Mouse (Mus musculus) midbrain, embryonic 11.5 days (tissue): Measurements from ENCODE around the gene Slbp. TPM values are rescaled to one million over a fixed set of nuclear protein-coding genes. Genes with fewer than 3 reads are reported as not detected.
A peak's percentile ranks its signal among the peaks of the same experiment; 100 is the strongest.

Source experiments
- ATAC-seq: fragments of 200-750 bp; cut with Nextera tagmentation; 2 replicates; pipeline ENCODE4 v1.8.0; 2017; ENCODE audit warnings: moderate TSS enrichment, moderate library complexity; ENCODE audit not compliant: low FRiP score
- DNase-seq: peaks from one replicate; pipeline ENCODE4 v3.0.0; 2015; ENCODE audit warnings: low spot score; ENCODE audit errors: missing footprints
- H3K27ac ChIP-seq: fragments of 300-500 bp; sonication (generic); 2 replicates; pipeline ENCODE4 v1.5.1; 2014; ENCODE audit warnings: low read depth, low read length
- H3K27me3 ChIP-seq: fragments of 300-500 bp; sonication (generic); 2 replicates; pipeline ENCODE4 v1.6.1; 2014; ENCODE audit warnings: mild to moderate bottlenecking, low read length, moderate library complexity, mixed read lengths; ENCODE audit not compliant: control insufficient read depth, insufficient read depth
- H3K36me3 ChIP-seq: fragments of 300-500 bp; sonication (generic); 2 replicates; pipeline ENCODE4 v1.6.1; 2014; ENCODE audit warnings: mild to moderate bottlenecking, low read length, moderate library complexity, mixed read lengths; ENCODE audit not compliant: control insufficient read depth, insufficient read depth
- H3K4me1 ChIP-seq: fragments of 300-500 bp; sonication (generic); 2 replicates; pipeline ENCODE4 v1.6.1; 2014; ENCODE audit warnings: low read length; ENCODE audit not compliant: control insufficient read depth, insufficient read depth
- H3K4me2 ChIP-seq: fragments of 300-500 bp; sonication (generic); 2 replicates; pipeline ENCODE4 v1.6.1; 2014; ENCODE audit warnings: mild to moderate bottlenecking, moderate library complexity
- H3K4me3 ChIP-seq: fragments of 300-500 bp; sonication (generic); 2 replicates; pipeline ENCODE4 v1.5.1; 2014; ENCODE audit warnings: low read depth, low read length
- H3K9ac ChIP-seq: fragments of 300-500 bp; sonication (generic); 2 replicates; pipeline ENCODE4 v1.6.1; 2014; ENCODE audit warnings: low read length
- H3K9me3 ChIP-seq: fragments of 300-500 bp; sonication (generic); 2 replicates; pipeline ENCODE4 v1.6.1; 2016; ENCODE audit warnings: low read length; ENCODE audit not compliant: control insufficient read depth
- WGBS: fragments of 180-500 bp; shearing (Covaris S2); extraction: QIAGEN DNeasy Blood & Tissue Kit; methylation state at CpG from one replicate; pipeline ENCODE4 v1.1.7; 2014; 5-methylcytosine and 5-hydroxymethylcytosine counted together
- polyA plus RNA-seq: library from polyadenylated mRNA; unstranded; fragments of >200 nt; fragmentation: Nextera tagmentation; extraction: Ambion mirVana; gene quantifications from 2 replicates; pipeline ENCODE4 v1.2.1, GENCODE M21; 2014

The Slbp gene
- polyA plus RNA-seq, 1 experiment from 2014 or later, result 304 TPM

GRCm38 (mm10) chr5:33605314-33605713 is 47.1 kb downstream of the Slbp start:
- Histone ChIP-seq H3K4me1 (no peaks in the 10 kb centered on the region), H3K36me3 (peaks cover 11% of the 10 kb centered on the region), H3K27ac (no peak overlapping the region), H3K4me2 (no peak overlapping the region), H3K4me3 (no peak overlapping the region), H3K27me3 (no peaks in the 10 kb centered on the region), H3K9me3 (no peaks in the 10 kb centered on the region), H3K9ac (no peak overlapping the region)
- WGBS, result 86% methylated on average over 5 of the region's 5 CpGs
- ATAC-seq, result no peak
- no peak for DNase-seq

- no peak for DNase-seq
Measured at GRCm38 (mm10) chr5:33593620-33594019, 58.8 kb downstream of the Slbp start.

GRCm38 (mm10) chr5:33589221-33589888 is 63.0 kb downstream of the Slbp start:
- WGBS, result 67% methylated on average over 5 of the region's 5 CpGs
- H3K27ac ChIP-seq, result no peak overlapping the region
- H3K27me3 ChIP-seq, result no peaks in the 10 kb centered on the region
- no peak overlapping the region for H3K4me3 ChIP-seq
- H3K9ac ChIP-seq, result no peak overlapping the region
- ATAC-seq (0 out of 2 replicates have a peak, but pooled peaks have one; percentile 58), DNase-seq (peak; percentile 96)
- H3K4me1 ChIP-seq, result no peaks in the 10 kb centered on the region
- H3K9me3 ChIP-seq, result no peaks in the 10 kb centered on the region
- no peak overlapping the region for H3K4me2 ChIP-seq
- no peaks in the 10 kb centered on the region for H3K36me3 ChIP-seq

More at GRCm38 (mm10) chr5:33593620-33594019, 58.8 kb downstream of the Slbp start:
- no peaks in the 10 kb centered on the region for H3K9me3 ChIP-seq
- H3K27me3 ChIP-seq, result no peaks in the 10 kb centered on the region
- no peaks in the 10 kb centered on the region for H3K4me1 ChIP-seq
- H3K36me3 ChIP-seq, result no peaks in the 10 kb centered on the region
- no peak overlapping the region for H3K9ac ChIP-seq
- no peak overlapping the region for H3K4me2 ChIP-seq
- WGBS, result 30% methylated on average over 2 of the region's 2 CpGs
- H3K27ac ChIP-seq, result no peak overlapping the region
- ATAC-seq, result no peak
- H3K4me3 ChIP-seq, result no peak overlapping the region

GRCm38 (mm10) chr5:33588066-33588465 is 64.3 kb downstream of the Slbp start:
- DNase-seq (no peak), ATAC-seq (no peak)
- H3K4me1 ChIP-seq, result no peaks in the 10 kb centered on the region
- H3K27ac ChIP-seq, result no peak overlapping the region
- no peaks in the 10 kb centered on the region for H3K36me3 ChIP-seq
- no peak overlapping the region for H3K4me2 ChIP-seq
- no peaks in the 10 kb centered on the region for H3K9me3 ChIP-seq
- no peak overlapping the region for H3K9ac ChIP-seq
- no peak overlapping the region for H3K4me3 ChIP-seq
- 80% methylated on average over 3 of the region's 3 CpGs for WGBS
- H3K27me3 ChIP-seq, result no peaks in the 10 kb centered on the region

GRCm38 (mm10) chr5:33587498-33588058 is 64.8 kb downstream of the Slbp start:
- no peaks in the 10 kb centered on the region for H3K27me3 ChIP-seq
- H3K27ac ChIP-seq, result no peak overlapping the region
- H3K4me3 ChIP-seq, result no peak overlapping the region
- DNase-seq, result no peak
- H3K9me3 ChIP-seq, result no peaks in the 10 kb centered on the region
- no peaks in the 10 kb centered on the region for H3K36me3 ChIP-seq
- H3K9ac ChIP-seq, result no peak overlapping the region
- ATAC-seq, result no peak
- H3K4me2 ChIP-seq, result no peak overlapping the region
- H3K4me1 ChIP-seq, result no peaks in the 10 kb centered on the region
- 84% methylated on average over 18 of the region's 18 CpGs for WGBS

Other genes starting within 250 kb of the Slbp start
- gene Nkx1-1, start 218.6 kb downstream of the Slbp start, polyA plus RNA-seq, result 0.40 and 0.48 TPM in 2 replicates
- gene Fam53a, start 22.9 kb downstream of the Slbp start, polyA plus RNA-seq, result 57.5 and 64.4 TPM in 2 replicates
- 0.44 and 0.62 TPM in 2 replicates for gene Gm9903, start 22.6 kb downstream of the Slbp start, polyA plus RNA-seq
- 277 and 307 TPM in 2 replicates for gene Tacc3, start 5.6 kb upstream of the Slbp start, polyA plus RNA-seq
- gene Tmem129, start 5.8 kb upstream of the Slbp start, polyA plus RNA-seq, result 36.0 and 37.4 TPM in 2 replicates
- gene Fgfr3, start 69.1 kb upstream of the Slbp start, polyA plus RNA-seq, result 61.8 and 68.0 TPM in 2 replicates
- gene Letm1, start 130.2 kb upstream of the Slbp start, polyA plus RNA-seq, result 38.0 and 49.3 TPM in 2 replicates
- gene Nsd2, start 168.2 kb upstream of the Slbp start, polyA plus RNA-seq, result 115 and 117 TPM in 2 replicates